Mouse (Mus musculus): ENCODE data around the gene Fsip1. TPM values are rescaled to one million over a fixed set of nuclear protein-coding genes. Genes with fewer than 3 reads are reported as not detected.

Gene Fsip1
- polyA plus RNA-seq, 1 experiment from 2014 or later: 1.2 TPM

- H3K27ac ChIP-seq (replicated peaks; ENCODE audit: low read depth, low read length): no peak overlapping the region
- H3K9ac ChIP-seq (ENCODE audit: low read length): no peak overlapping the region
These were observed 175.2 kb downstream of the Fsip1 start for GRCm38 (mm10) chr2:118081581-118081980.

More at GRCm38 (mm10) chr2:118081581-118081980, 175.2 kb downstream of the Fsip1 start:
- no peaks in the 10 kb centered on the region for H3K9me3 ChIP-seq (ENCODE audit: control insufficient read depth, low read length)
- no peaks in the 10 kb centered on the region for H3K36me3 ChIP-seq (ENCODE audit: control insufficient read depth, insufficient read depth, low read length)
- ATAC-seq (ENCODE audit: insufficient number of reproducible peaks, low FRiP score, low TSS enrichment, low read depth) (no peak), DNase-seq (ENCODE audit: low spot score) (no peak)
- no peaks in the 10 kb centered on the region for H3K27me3 ChIP-seq (ENCODE audit: control insufficient read depth, insufficient read depth, low read length)
- H3K4me3 ChIP-seq (ENCODE audit: low read depth, low read length): no peak overlapping the region
- WGBS: 83% methylated on average over 5 of the region's 5 CpGs
- H3K4me2 ChIP-seq (ENCODE audit: low read depth, severe bottlenecking): no peak overlapping the region
- H3K4me1 ChIP-seq (ENCODE audit: control insufficient read depth, insufficient read depth, low read length): no peaks in the 10 kb centered on the region

Small RNAs within 50 kb of the gene (microRNA-seq; reads per million reads assigned to microRNA genes)
- not detected for gene Gm22800

Other genes starting within 250 kb of the Fsip1 start
- 33.8 and 35.7 TPM in 2 replicates for gene Thbs1, start 145.1 kb downstream of the Fsip1 start, polyA plus RNA-seq (2014; fragmentation: Nextera tagmentation; extraction: Ambion mirVana)
- gene Gpr176, start 116.5 kb upstream of the Fsip1 start, polyA plus RNA-seq (2014; fragmentation: Nextera tagmentation; extraction: Ambion mirVana): 0.08 and 0.18 TPM in 2 replicates
- gene Eif2ak4, start 131.7 kb upstream of the Fsip1 start, polyA plus RNA-seq (2014; fragmentation: Nextera tagmentation; extraction: Ambion mirVana): 13.0 and 17.2 TPM in 2 replicates
- gene Srp14, start 222.7 kb upstream of the Fsip1 start, polyA plus RNA-seq (2014; fragmentation: Nextera tagmentation; extraction: Ambion mirVana): 231 TPM in 2 replicates